Mouse (Mus musculus) MEL (cell line): ENCODE measurements around the gene Pdss2.

ENCODE experiments used
- CTCF ChIP-seq, 3 experiments: IDR thresholded peaks in 2 of 3; conservative IDR thresholded peaks in 1 of 3; 2 replicates each; pipeline ENCODE4 v1.5.1; 2011 to 2012; ENCODE audit warnings: low read length in 3 of 3, low read depth in 2 of 3, mild to moderate bottlenecking in 2 of 3, improper control_type of control experiment in 1 of 3, inconsistent platforms in 1 of 3, mixed read lengths in 1 of 3, moderate library complexity in 1 of 3; ENCODE audit not compliant: control insufficient read depth in 1 of 3, insufficient read depth in 1 of 3, poor library complexity in 1 of 3, severe bottlenecking in 1 of 3
- E2F4 ChIP-seq: IDR thresholded peaks from 2 replicates; pipeline ENCODE4 v1.6.1; 2011; ENCODE audit warnings: low read depth, low read length, improper control_type of control experiment, borderline replicate concordance
- MEF2A ChIP-seq: IDR thresholded peaks from 2 replicates; pipeline ENCODE4 v1.6.1; 2014; ENCODE audit warnings: low read depth, mild to moderate bottlenecking, inconsistent platforms, low read length, improper control_type of control experiment; ENCODE audit not compliant: poor library complexity, insufficient replicate concordance, severe bottlenecking; ENCODE audit errors: extremely low read depth
- POLR2A ChIP-seq, 2 experiments: IDR thresholded peaks; 2 replicates each; pipeline ENCODE4 v1.6.1; 2011 to 2012; ENCODE audit warnings: low read length in 2 of 2, mild to moderate bottlenecking in 2 of 2, control low read depth in 1 of 2, improper control_type of control experiment in 1 of 2, low read depth in 1 of 2, moderate library complexity in 1 of 2; ENCODE audit not compliant: control insufficient read depth in 1 of 2, insufficient read depth in 1 of 2, poor library complexity in 1 of 2
- RAD21 ChIP-seq: IDR thresholded peaks from 2 replicates; pipeline ENCODE4 v1.6.1; 2011; ENCODE audit warnings: mild to moderate bottlenecking, low read depth, low read length, improper control_type of control experiment
- TAL1 ChIP-seq: IDR thresholded peaks from 2 replicates; pipeline ENCODE4 v1.6.1; 2012; ENCODE audit warnings: mild to moderate bottlenecking, inconsistent platforms, low read length, moderate library complexity, mixed read lengths
- TBP ChIP-seq: IDR thresholded peaks from 2 replicates; pipeline ENCODE4 v1.8.0; 2011; ENCODE audit warnings: low read depth, low read length, improper control_type of control experiment
- UBTF ChIP-seq: IDR thresholded peaks from 2 replicates; pipeline ENCODE4 v1.6.1; 2012; ENCODE audit warnings: low read depth, mild to moderate bottlenecking, inconsistent platforms, low read length, improper control_type of control experiment, moderate library complexity, borderline replicate concordance; ENCODE audit not compliant: insufficient read depth

GRCm38 (mm10) chr10:43244262-43244806 lies 23.0 kb downstream of the Pdss2 start:
- TF ChIP-seq CTCF (IDR thresholded peaks at IDR 0.05 in 2 of 3, conservative IDR thresholded peaks at IDR 0.05 in 1 of 3; ENCODE audit: control insufficient read depth in 1 of 3, insufficient read depth in 1 of 3, low read depth in 2 of 3, low read length in 3 of 3, poor library complexity in 1 of 3, severe bottlenecking in 1 of 3) (no peak), TAL1 (no peak), MEF2A (no peak), TBP (no peak), POLR2A (IDR thresholded peaks at IDR 0.05; ENCODE audit: control insufficient read depth in 1 of 2, insufficient read depth in 1 of 2, low read depth in 1 of 2, low read length in 2 of 2, poor library complexity in 1 of 2) (no peak), E2F4 (no peak), UBTF (no peak), RAD21 (no peak)
